Mouse (Mus musculus) cortical plate, adult 2 months (tissue): ENCODE results near the gene Unc45b.

ENCODE experiments used
- CTCF ChIP-seq: fragments of 200-500 bp; IDR thresholded peaks from 2 replicates; pipeline ENCODE4 v1.5.1; 2011; ENCODE audit warnings: mild to moderate bottlenecking, control low read depth, low read length; ENCODE audit not compliant: insufficient read depth; ENCODE audit errors: extremely low read depth
- POLR2A ChIP-seq: fragments of 200-500 bp; IDR thresholded peaks from 2 replicates; pipeline ENCODE4 v1.6.1; 2011; ENCODE audit warnings: mild to moderate bottlenecking, low read length, control low read depth; ENCODE audit not compliant: insufficient read depth; ENCODE audit errors: extremely low read depth

DNA sequence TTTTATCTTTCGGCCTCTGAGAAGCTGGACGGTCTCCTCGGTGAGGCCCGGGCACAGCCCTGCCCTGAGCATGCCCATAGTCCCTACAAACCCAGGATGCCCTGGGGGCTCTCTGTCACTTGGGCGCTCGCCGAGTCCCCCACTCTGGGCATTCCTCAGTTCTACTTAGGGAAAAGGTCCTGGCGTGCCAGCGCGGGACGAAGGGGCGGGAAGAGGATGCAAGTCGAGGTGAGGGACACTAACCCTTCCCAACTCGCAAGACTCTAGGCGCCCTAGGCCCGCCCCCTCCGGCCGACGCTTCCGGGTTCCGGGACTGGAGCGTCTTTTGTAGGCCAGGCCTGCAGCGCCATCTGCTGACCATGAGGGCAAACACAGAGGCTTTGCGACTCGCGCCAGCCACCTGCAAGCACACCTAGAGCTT is 20.0 kb upstream of the Unc45b start, which contains the start of gene Rad51d:
- TF ChIP-seq CTCF (peak; percentile 84), POLR2A (peak; percentile 70; the same call in 1 of the 2 replicates)
